Mouse (Mus musculus) macrophage (primary cell): ENCODE results near the gene Gif. TPM values are rescaled to one million over a fixed set of nuclear protein-coding genes. Genes with fewer than 3 reads are reported as not detected.

Experiments
- H3K27ac ChIP-seq: fragments of 350-480 bp; formaldehyde crosslinking; 2 replicates; pipeline ENCODE4 v1.9.0; 2021
- H3K36me3 ChIP-seq: fragments of 350-480 bp; formaldehyde crosslinking; 2 replicates; pipeline ENCODE4 v1.9.0; 2021; ENCODE audit errors: inconsistent target
- H3K4me3 ChIP-seq: fragments of 350-480 bp; formaldehyde crosslinking; 2 replicates; pipeline ENCODE4 v1.9.0; 2021; ENCODE audit errors: inconsistent target
- H3K79me2 ChIP-seq: fragments of 350-480 bp; formaldehyde crosslinking; 2 replicates; pipeline ENCODE4 v1.9.0; 2021; ENCODE audit errors: inconsistent target
- WGBS: methylation state at CpG from one replicate; pipeline ENCODE4 v1.1.7; 2026; ENCODE audit warnings: inconsistent platforms; ENCODE audit not compliant: missing documents; 5-methylcytosine and 5-hydroxymethylcytosine counted together
- polyA plus RNA-seq: library from polyadenylated mRNA; stranded (reverse); fragments of 250-400 nt; gene quantifications from 3 replicates; pipeline ENCODE4 v1.2.4, GENCODE M21; 2018; ENCODE audit warnings: inconsistent platforms
- total RNA-seq, 78 experiments: library from RNA; depleted of rRNA; stranded (reverse); fragments of 250-400 nt; gene quantifications; 1 replicate in 9 of 78; 2 replicates in 24 of 78; 3 replicates in 43 of 78; 4 replicates in 2 of 78; pipeline ENCODE4 v1.2.4; 2018; ENCODE audit warnings: inconsistent platforms in 56 of 78

The Gif gene
- not detected for total RNA-seq (2018; cell fraction: chromatin; rRNA removed)
- total RNA-seq (2018; cell fraction: cytosol; rRNA removed), result not detected
- not detected for total RNA-seq (2018; cell fraction: nucleus; rRNA removed)
- polyA plus RNA-seq, result not detected in 3 replicates

GRCm38 (mm10) chr19:11747298-11747697 is at the start of gene Gif:
Gif (plus strand) TSS chr19:11747554.
- WGBS, result 100% methylated on average over 2 of the region's 2 CpGs
- Histone ChIP-seq H3K79me2 (no peaks in the 10 kb centered on the region), H3K36me3 (no peaks in the 10 kb centered on the region), H3K27ac (no peak within 1 kb of the TSS), H3K4me3 (no peak within 1 kb of the TSS)

GRCm38 (mm10) chr19:11698342-11698741 is 49.0 kb upstream of the Gif start:
- no peak overlapping the region for H3K27ac ChIP-seq
- no peaks in the 10 kb centered on the region for H3K79me2 ChIP-seq
- H3K4me3 ChIP-seq, result no peak overlapping the region
- no peaks in the 10 kb centered on the region for H3K36me3 ChIP-seq
- WGBS, result 24% methylated on average over 6 of the region's 6 CpGs

- Histone ChIP-seq H3K79me2 (no peaks in the 10 kb centered on the region), H3K4me3 (no peak overlapping the region), H3K27ac (no peak overlapping the region), H3K36me3 (no peaks in the 10 kb centered on the region)
- WGBS, result 91% methylated on average over 4 of the region's 4 CpGs
These were observed 34.9 kb upstream of the Gif start for GRCm38 (mm10) chr19:11712451-11712850.

GRCm38 (mm10) chr19:11720071-11720470 is 27.3 kb upstream of the Gif start:
- Histone ChIP-seq H3K36me3 (no peaks in the 10 kb centered on the region), H3K4me3 (no peak overlapping the region), H3K79me2 (no peaks in the 10 kb centered on the region), H3K27ac (no peak overlapping the region)
- 11% methylated on average over 3 of the region's 3 CpGs for WGBS

DNA sequence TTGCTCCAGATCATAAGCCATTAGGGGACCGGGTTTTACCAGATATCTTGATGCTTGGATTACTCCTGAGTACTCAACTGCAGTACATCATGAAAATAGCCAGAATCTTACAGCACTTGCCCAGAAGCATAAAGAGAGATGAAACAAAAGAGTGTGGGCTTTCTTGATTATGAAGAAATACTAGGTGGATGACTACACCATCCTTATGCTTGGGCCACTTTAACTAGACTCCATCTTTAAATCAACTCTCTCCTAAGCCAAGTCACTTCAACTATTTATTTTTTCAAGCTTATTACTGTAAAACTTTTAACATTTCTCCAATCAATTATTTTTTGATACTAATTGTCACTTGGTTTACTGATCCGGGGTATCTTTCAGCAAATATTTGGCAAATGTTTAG is 23.5 kb upstream of the Gif start:
- Histone ChIP-seq H3K4me3 (no peak overlapping the region), H3K27ac (no peak overlapping the region), H3K36me3 (no peaks in the 10 kb centered on the region), H3K79me2 (no peaks in the 10 kb centered on the region)
- WGBS, result 95% methylated on average over 2 of the region's 2 CpGs

- no peak overlapping the region for H3K4me3 ChIP-seq
- no peak overlapping the region for H3K27ac ChIP-seq
- 99% methylated on average over 6 of the region's 6 CpGs for WGBS
- no peaks in the 10 kb centered on the region for H3K79me2 ChIP-seq
- H3K36me3 ChIP-seq, result no peaks in the 10 kb centered on the region
These were observed 23.1 kb upstream of the Gif start for GRCm38 (mm10) chr19:11724275-11724674.

DNA sequence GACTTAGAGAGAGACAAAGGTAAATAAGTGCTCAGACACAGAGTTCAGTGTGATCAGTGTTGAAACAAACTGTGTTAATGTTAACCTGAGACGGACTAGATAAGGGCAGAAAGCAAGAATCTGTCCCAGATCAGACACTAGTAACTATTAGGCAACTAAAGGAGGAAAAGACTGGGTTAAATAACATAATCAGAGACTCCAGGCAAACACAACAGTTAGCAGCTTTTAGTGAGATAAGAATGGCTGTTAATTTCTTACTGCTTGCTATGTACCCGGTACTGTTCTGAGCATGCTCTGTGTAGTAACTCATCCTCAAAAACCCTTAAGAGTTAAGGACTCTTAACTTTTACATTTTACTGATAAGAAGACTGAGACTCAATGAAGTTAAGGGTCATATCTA is 21.4 kb upstream of the Gif start:
- Histone ChIP-seq H3K36me3 (no peaks in the 10 kb centered on the region), H3K79me2 (no peaks in the 10 kb centered on the region), H3K27ac (no peak overlapping the region), H3K4me3 (no peak overlapping the region)
- WGBS, result 100% methylated on average over 2 of the region's 2 CpGs

GRCm38 (mm10) chr19:11727304-11727703 is 20.1 kb upstream of the Gif start:
- H3K36me3 ChIP-seq, result no peaks in the 10 kb centered on the region
- no peaks in the 10 kb centered on the region for H3K79me2 ChIP-seq
- WGBS, result 97% methylated on average over 5 of the region's 5 CpGs
- H3K4me3 ChIP-seq, result no peak overlapping the region
- H3K27ac ChIP-seq, result no peak overlapping the region

- no peak overlapping the region for H3K27ac ChIP-seq
- H3K36me3 ChIP-seq, result no peaks in the 10 kb centered on the region
- no peaks in the 10 kb centered on the region for H3K79me2 ChIP-seq
- H3K4me3 ChIP-seq, result no peak overlapping the region
- WGBS, result 88% methylated on average over 1 of the region's 1 CpGs
These were observed 17.1 kb upstream of the Gif start for GRCm38 (mm10) chr19:11730278-11730677.

DNA sequence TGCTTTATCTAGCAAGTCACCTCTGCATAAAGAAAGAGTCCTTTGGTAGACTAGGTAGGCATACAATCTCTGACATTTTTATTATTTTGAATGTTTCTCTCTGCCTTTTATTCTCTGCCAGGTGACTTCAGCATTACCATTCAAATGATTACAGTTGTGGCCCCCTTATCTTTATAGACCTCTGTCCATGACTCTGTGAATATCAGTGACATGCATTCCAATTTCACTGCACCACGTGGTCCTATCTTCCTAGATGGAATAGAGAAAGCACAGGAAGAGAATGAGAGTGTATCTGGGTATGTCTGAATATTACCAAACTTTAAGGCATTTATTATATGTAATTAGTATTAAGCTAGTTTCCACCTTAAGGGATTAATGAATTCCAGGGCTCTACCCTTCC is 10.9 kb upstream of the Gif start:
- Histone ChIP-seq H3K36me3 (no peaks in the 10 kb centered on the region), H3K27ac (no peak overlapping the region), H3K79me2 (no peaks in the 10 kb centered on the region), H3K4me3 (no peak overlapping the region)
- 78% methylated on average over 1 of the region's 1 CpGs for WGBS

- no peak overlapping the region for H3K27ac ChIP-seq
These were observed 1.7 kb upstream of the Gif start for GRCm38 (mm10) chr19:11745680-11746079.

GRCm38 (mm10) chr19:11765059-11765458 is 17.7 kb downstream of the Gif start:
- H3K36me3 ChIP-seq, result no peaks in the 10 kb centered on the region
- H3K4me3 ChIP-seq, result no peak overlapping the region
- 79% methylated on average over 3 of the region's 3 CpGs for WGBS
- no peak overlapping the region; the same call in 1 of the 2 replicates for H3K27ac ChIP-seq
- H3K79me2 ChIP-seq, result no peaks in the 10 kb centered on the region

More at GRCm38 (mm10) chr19:11745680-11746079, 1.7 kb upstream of the Gif start:
- Histone ChIP-seq H3K4me3 (no peak overlapping the region), H3K79me2 (no peaks in the 10 kb centered on the region), H3K36me3 (no peaks in the 10 kb centered on the region)

GRCm38 (mm10) chr19:11766413-11766812 is 19.1 kb downstream of the Gif start:
- H3K36me3 ChIP-seq, result no peaks in the 10 kb centered on the region
- WGBS, result 0% methylated on average over 4 of the region's 4 CpGs
- no peaks in the 10 kb centered on the region for H3K79me2 ChIP-seq
- no peak overlapping the region for H3K4me3 ChIP-seq
- H3K27ac ChIP-seq, result peak overlapping the region; percentile 91

GRCm38 (mm10) chr19:11768163-11768562 is 20.8 kb downstream of the Gif start:
- no peaks in the 10 kb centered on the region for H3K79me2 ChIP-seq
- 4% methylated on average over 3 of the region's 3 CpGs for WGBS

GRCm38 (mm10) chr19:11769257-11769920 is 22.0 kb downstream of the Gif start:
- WGBS, result 99% methylated on average over 5 of the region's 5 CpGs
- Histone ChIP-seq H3K36me3 (peaks cover 11% of the 10 kb centered on the region; the same call in 1 of the 2 replicates), H3K79me2 (no peaks in the 10 kb centered on the region), H3K4me3 (peak overlapping the region; percentile 86; the same call in 1 of the 2 replicates), H3K27ac (no peak overlapping the region)

More at GRCm38 (mm10) chr19:11768163-11768562, 20.8 kb downstream of the Gif start:
- Histone ChIP-seq H3K27ac (no peak overlapping the region), H3K4me3 (no peak overlapping the region), H3K36me3 (no peaks in the 10 kb centered on the region)
